Mouse (Mus musculus) liver, adult 2 months (tissue): ENCODE results near the gene Cpn1.

Experiments used
- CTCF ChIP-seq: fragments of 200-500 bp; IDR thresholded peaks from 2 replicates; pipeline ENCODE4 v1.5.1; 2011; ENCODE audit warnings: low read depth, low read length, control low read depth
- POLR2A ChIP-seq: fragments of 200-500 bp; IDR thresholded peaks from 2 replicates; pipeline ENCODE4 v1.6.1; 2011; ENCODE audit warnings: low read length, control low read depth; ENCODE audit not compliant: insufficient read depth; ENCODE audit errors: extremely low read depth

GRCm38 (mm10) chr19:43930926-43931325 is 55.4 kb downstream of the Cpn1 start:
- no peak for TF ChIP-seq POLR2A
- TF ChIP-seq CTCF = no peak
